Mouse (Mus musculus): ENCODE measurements around the gene Ddx39.

DNA sequence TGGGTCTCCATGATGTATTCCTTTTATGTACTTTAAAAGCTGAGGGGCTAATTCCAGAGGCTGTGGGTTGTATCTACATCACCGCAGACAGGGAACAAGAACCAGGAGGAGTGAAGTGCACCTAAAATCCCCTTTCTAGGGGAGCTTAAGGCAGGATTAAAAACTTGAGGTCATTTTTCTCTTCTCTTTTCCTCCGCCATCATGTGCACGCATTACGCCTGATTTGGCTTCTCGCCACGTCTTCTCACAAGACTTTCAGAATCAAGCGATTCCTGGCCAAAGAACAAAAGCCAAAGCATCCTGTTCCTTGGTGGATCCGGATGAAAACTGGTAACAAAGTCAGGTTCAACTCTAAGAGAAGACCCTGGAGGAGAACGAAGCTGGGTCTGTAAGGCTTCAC lies 34.3 kb downstream of the Ddx39 start:
- TF ChIP-seq CTCF (IDR thresholded peaks at IDR 0.05) (no peak), EP300 (IDR thresholded peaks at IDR 0.05) (no peak)
